Mouse (Mus musculus): ENCODE measurements around the gene Ltb4r2. TPM values are rescaled to one million over a fixed set of nuclear protein-coding genes. Genes with fewer than 3 reads are reported as not detected.

The Ltb4r2 gene
- polyA plus RNA-seq, 1 experiment = 2.6 TPM

GRCm38 (mm10) chr14:55777176-55777575 is 15.9 kb downstream of the Ltb4r2 start:
- TF ChIP-seq POLR2A (IDR thresholded peaks at IDR 0.05; ENCODE audit: borderline replicate concordance, extremely low read depth, low read depth, low read length) (no peak), CTCF (IDR thresholded peaks at IDR 0.05; ENCODE audit: insufficient read depth, low read length) (no peak)
- H3K4me3 ChIP-seq (replicated peaks; ENCODE audit: extremely low read depth, low read depth, low read length) = no peak overlapping the region
- peaks cover 14% of the 10 kb centered on the region for H3K4me1 ChIP-seq (ENCODE audit: control insufficient read depth, insufficient read depth, low read length)
- no peak for DNase-seq
- 20% methylated on average over 3 of the region's 3 CpGs for WGBS

DNA sequence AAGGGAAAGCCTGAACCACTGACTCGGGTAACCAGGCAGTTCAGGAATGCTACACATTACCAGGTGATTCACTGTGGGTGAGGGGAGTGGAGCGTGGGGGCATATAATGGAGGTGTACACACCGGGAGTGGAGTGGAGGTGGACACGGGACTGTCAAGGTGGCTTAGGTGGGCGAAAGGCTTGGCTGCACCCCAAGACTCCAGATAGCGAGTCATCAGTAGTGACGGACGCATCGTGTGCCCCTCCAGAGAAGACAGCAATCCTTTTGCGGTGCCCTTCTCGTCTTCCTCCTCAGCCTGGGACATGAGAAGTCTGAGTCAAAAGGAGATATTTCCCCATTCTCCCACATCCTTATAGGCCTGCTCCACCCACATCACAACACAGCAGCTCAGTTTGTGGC is 16.6 kb downstream of the Ltb4r2 start:
- DNase-seq = no peak
- 81% methylated on average over 11 of the region's 11 CpGs for WGBS
- TF ChIP-seq CTCF (IDR thresholded peaks at IDR 0.05; ENCODE audit: insufficient read depth, low read length) (no peak), POLR2A (IDR thresholded peaks at IDR 0.05; ENCODE audit: borderline replicate concordance, extremely low read depth, low read depth, low read length) (no peak)
- Histone ChIP-seq H3K4me3 (replicated peaks; ENCODE audit: extremely low read depth, low read depth, low read length) (no peak overlapping the region), H3K4me1 (ENCODE audit: control insufficient read depth, insufficient read depth, low read length) (peaks cover 14% of the 10 kb centered on the region)

DNA sequence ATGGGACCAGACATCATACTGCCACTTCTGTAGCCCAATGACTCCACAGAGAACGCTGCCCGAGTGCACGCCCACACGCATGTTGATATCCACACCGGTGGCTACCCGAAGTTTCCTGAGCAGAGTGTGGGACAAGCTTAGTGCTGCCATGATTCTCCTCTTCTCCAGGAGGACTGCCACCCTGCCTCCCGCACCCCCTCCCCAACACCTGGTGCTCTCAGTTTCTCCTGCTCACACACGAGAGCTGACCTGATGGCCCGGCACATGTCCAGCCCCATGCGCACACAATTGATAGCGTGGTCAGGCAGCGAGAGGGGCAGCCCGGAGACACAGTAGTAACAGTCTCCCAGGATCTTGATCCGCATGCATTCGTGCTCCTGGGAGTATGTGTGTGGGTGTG is 17.5 kb downstream of the Ltb4r2 start:
- 86% methylated on average over 15 of the region's 15 CpGs for WGBS
- H3K4me3 ChIP-seq (replicated peaks; ENCODE audit: extremely low read depth, low read depth, low read length) = no peak overlapping the region
- no peak for DNase-seq
- TF ChIP-seq POLR2A (IDR thresholded peaks at IDR 0.05; ENCODE audit: borderline replicate concordance, extremely low read depth, low read depth, low read length) (no peak), CTCF (IDR thresholded peaks at IDR 0.05; ENCODE audit: insufficient read depth, low read length) (no peak)
- H3K4me1 ChIP-seq (ENCODE audit: control insufficient read depth, insufficient read depth, low read length) = peaks cover 14% of the 10 kb centered on the region

DNA sequence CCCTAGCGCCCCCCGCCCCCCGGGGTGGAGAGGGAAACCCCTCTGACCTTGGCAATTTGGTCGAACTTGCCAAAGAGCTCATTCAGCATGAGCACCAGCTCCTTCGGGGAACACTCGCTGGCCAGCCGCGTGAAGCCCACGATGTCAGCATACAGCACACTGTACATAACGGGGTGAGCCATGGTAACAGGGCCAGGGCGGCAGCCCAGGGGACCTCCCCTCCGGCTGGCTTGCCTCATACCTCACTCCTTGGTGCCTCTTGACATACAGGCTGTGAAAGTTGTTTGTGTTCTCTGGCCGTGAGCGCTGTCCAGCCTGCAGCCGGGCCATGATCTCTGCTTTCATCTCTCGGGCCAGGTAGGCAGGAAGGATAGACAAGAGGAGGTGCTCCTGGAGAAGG is 18.4 kb downstream of the Ltb4r2 start:
- DNase-seq = peak; percentile 2
- Histone ChIP-seq H3K4me3 (replicated peaks; ENCODE audit: extremely low read depth, low read depth, low read length) (no peak overlapping the region), H3K4me1 (ENCODE audit: control insufficient read depth, insufficient read depth, low read length) (peaks cover 14% of the 10 kb centered on the region)
- no peak for TF ChIP-seq CTCF (IDR thresholded peaks at IDR 0.05; ENCODE audit: insufficient read depth, low read length)
- no peak for TF ChIP-seq POLR2A (IDR thresholded peaks at IDR 0.05; ENCODE audit: borderline replicate concordance, extremely low read depth, low read depth, low read length)
- 58% methylated on average over 16 of the region's 16 CpGs for WGBS

GRCm38 (mm10) chr14:55780736-55781135 is 19.5 kb downstream of the Ltb4r2 start:
- TF ChIP-seq POLR2A (IDR thresholded peaks at IDR 0.05; ENCODE audit: borderline replicate concordance, extremely low read depth, low read depth, low read length) (no peak), CTCF (IDR thresholded peaks at IDR 0.05; ENCODE audit: insufficient read depth, low read length) (no peak)
- Histone ChIP-seq H3K4me3 (replicated peaks; ENCODE audit: extremely low read depth, low read depth, low read length) (no peak overlapping the region), H3K4me1 (ENCODE audit: control insufficient read depth, insufficient read depth, low read length) (peaks cover 17% of the 10 kb centered on the region)
- peak; percentile 5 for DNase-seq
- 76% methylated on average over 11 of the region's 11 CpGs for WGBS

DNA sequence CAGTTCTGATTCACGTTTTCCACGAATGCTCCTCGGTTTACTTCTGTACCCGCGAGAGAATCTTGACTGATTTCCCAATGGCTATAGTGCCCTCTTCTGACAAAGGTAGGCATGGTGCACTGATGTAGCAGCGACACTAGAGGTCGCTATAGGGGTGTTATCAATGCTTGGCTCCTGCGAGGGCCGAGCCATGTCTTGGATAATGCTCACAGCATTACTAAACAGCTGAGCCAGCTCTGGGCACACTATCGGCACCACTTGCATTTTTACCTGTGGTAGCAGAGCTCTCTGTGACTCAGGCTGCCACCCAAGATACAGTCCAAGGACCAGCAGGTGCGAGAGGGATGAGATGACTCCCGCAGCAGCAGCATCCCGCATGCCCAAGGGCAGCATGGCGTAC is 20.1 kb downstream of the Ltb4r2 start:
- 15% methylated on average over 14 of the region's 14 CpGs for WGBS
- peak; percentile 44; the same call in 1 of the 2 replicates for TF ChIP-seq POLR2A (IDR thresholded peaks at IDR 0.05; ENCODE audit: borderline replicate concordance, extremely low read depth, low read depth, low read length)
- TF ChIP-seq CTCF (IDR thresholded peaks at IDR 0.05; ENCODE audit: insufficient read depth, low read length) = peak; percentile 96
- peaks cover 17% of the 10 kb centered on the region for H3K4me1 ChIP-seq (ENCODE audit: control insufficient read depth, insufficient read depth, low read length)
- H3K4me3 ChIP-seq (replicated peaks; ENCODE audit: extremely low read depth, low read depth, low read length) = peak overlapping the region; percentile 73
- peak; percentile 39 for DNase-seq

DNA sequence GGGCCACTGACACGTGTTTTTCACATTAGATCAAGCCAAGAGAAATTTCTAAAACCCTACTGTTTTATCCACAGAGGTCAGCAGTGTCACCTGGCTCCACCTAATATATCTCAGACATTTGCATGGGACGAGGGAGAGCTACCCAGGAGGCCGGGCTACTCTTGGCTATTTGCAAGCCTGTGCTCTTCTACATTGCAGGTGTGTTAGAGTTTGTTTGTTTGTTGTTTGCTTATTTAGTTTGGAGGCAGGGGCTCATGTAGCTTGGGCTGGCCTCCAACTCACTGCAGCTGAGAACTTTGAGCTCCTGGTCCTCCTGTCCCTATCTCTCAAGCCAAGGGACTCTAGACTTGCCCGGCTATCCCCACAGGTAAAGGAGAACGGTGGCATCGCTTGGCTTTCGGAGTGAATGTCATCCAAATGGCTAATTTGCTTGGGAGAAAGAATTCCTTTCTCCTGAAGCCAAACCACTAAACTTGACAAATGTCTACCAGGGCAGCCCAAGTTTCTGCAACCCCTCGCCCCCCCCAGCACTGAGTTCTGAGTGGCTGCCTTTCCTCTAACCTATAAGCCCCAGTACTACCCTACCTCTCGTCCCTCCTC is 21.2 kb downstream of the Ltb4r2 start:
- peak; percentile 5 for DNase-seq
- TF ChIP-seq POLR2A (IDR thresholded peaks at IDR 0.05; ENCODE audit: borderline replicate concordance, extremely low read depth, low read depth, low read length) (no peak), CTCF (IDR thresholded peaks at IDR 0.05; ENCODE audit: insufficient read depth, low read length) (no peak)
- WGBS = 44% methylated on average over 9 of the region's 9 CpGs
- Histone ChIP-seq H3K4me1 (ENCODE audit: control insufficient read depth, insufficient read depth, low read length) (peaks cover 16% of the 10 kb centered on the region), H3K4me3 (replicated peaks; ENCODE audit: extremely low read depth, low read depth, low read length) (peak overlapping the region; percentile 61)

DNA sequence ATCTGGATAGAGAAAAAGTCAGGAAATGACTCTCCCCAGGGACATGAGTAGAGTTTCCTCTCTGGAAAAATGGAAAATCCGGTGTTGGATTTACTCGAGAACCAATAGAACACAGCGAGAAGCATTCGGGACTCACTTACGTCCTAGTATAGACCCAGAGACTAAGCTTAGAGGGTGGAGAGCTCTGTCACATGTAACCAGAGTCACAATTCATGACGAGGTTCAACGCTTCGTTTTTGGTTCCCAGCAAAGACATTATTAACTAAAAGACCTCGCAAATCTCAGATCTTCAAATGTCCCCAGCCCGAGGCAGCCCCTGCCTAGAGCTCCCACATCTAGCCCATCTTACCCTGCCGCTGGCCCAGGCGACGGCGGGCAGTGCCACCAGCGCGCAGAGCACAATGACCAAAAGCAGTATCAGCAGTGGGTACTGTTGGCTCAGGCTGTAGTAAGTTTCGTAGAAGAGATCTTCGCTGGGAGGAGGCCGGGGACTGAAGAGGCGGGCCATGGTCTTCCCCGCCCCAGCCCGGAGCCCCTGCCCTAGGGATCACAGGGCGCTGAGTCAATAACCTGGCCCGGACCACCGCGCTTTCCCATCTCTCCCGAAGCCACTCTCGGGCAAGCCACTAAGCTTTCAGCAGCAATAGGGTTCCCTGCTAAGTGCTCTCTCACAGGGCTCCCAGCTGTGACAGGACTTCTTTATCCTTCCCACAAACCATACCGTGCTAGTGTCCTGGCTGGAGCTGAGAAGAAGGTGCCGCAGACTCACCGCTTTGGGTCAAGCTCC is 22.1 kb downstream of the Ltb4r2 start:
- Histone ChIP-seq H3K4me3 (replicated peaks; ENCODE audit: extremely low read depth, low read depth, low read length) (peak overlapping the region; percentile 76), H3K4me1 (ENCODE audit: control insufficient read depth, insufficient read depth, low read length) (peaks cover 14% of the 10 kb centered on the region)
- 9% methylated on average over 31 of the region's 31 CpGs for WGBS
- peak; percentile 35 for DNase-seq
- TF ChIP-seq POLR2A (IDR thresholded peaks at IDR 0.05; ENCODE audit: borderline replicate concordance, extremely low read depth, low read depth, low read length) = peak; percentile 37
- no peak for TF ChIP-seq CTCF (IDR thresholded peaks at IDR 0.05; ENCODE audit: insufficient read depth, low read length)

DNA sequence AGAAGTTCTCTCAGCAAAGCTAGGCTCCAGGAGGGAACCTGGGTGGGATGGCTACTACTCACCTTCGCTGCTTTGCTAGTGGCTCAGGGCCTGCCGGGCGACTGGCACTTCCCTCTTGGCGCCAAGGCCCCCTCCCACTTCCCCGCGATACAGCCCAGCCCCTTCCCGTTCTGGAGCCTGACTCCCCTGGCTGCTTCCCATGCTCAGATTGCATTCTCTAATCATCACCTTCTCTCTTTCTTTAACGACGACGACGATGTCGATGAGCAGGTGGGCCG is 22.7 kb downstream of the Ltb4r2 start, which contains the start of gene Adcy4:
Adcy4 (minus strand) TSS at position 138 of the 278 bp plus-strand sequence.
- peak; percentile 31 for DNase-seq
- peaks cover 19% of the 10 kb centered on the region for H3K4me1 ChIP-seq (ENCODE audit: control insufficient read depth, insufficient read depth, low read length)
- WGBS = 24% methylated on average over 13 of the region's 13 CpGs
- H3K4me3 ChIP-seq (replicated peaks; ENCODE audit: extremely low read depth, low read depth, low read length) = peak within 1 kb of the TSS; percentile 76
- TF ChIP-seq CTCF (IDR thresholded peaks at IDR 0.05; ENCODE audit: insufficient read depth, low read length) = no peak
- peak; percentile 76; the same call in 1 of the 2 replicates for TF ChIP-seq POLR2A (IDR thresholded peaks at IDR 0.05; ENCODE audit: borderline replicate concordance, extremely low read depth, low read depth, low read length)

GRCm38 (mm10) chr14:55785195-55785594 is 24.0 kb downstream of the Ltb4r2 start:
- TF ChIP-seq POLR2A (IDR thresholded peaks at IDR 0.05; ENCODE audit: borderline replicate concordance, extremely low read depth, low read depth, low read length) (no peak), CTCF (IDR thresholded peaks at IDR 0.05; ENCODE audit: insufficient read depth, low read length) (peak; percentile 45)
- peak; percentile 3 for DNase-seq
- Histone ChIP-seq H3K4me3 (replicated peaks; ENCODE audit: extremely low read depth, low read depth, low read length) (no peak overlapping the region), H3K4me1 (ENCODE audit: control insufficient read depth, insufficient read depth, low read length) (peaks cover 20% of the 10 kb centered on the region)
- 43% methylated on average over 6 of the region's 6 CpGs for WGBS
